Mouse (Mus musculus): ENCODE results near the gene Mdh1b. TPM values are rescaled to one million over a fixed set of nuclear protein-coding genes. Genes with fewer than 3 reads are reported as not detected.

Gene Mdh1b
- polyA plus RNA-seq, 1 experiment from 2014 or later: not detected

- no peaks in the 10 kb centered on the region for H3K36me3 ChIP-seq (ENCODE audit: control insufficient read depth, insufficient read depth, low read length)
- no peak overlapping the region for H3K27ac ChIP-seq (ENCODE audit: low read length)
- H3K4me3 ChIP-seq (ENCODE audit: low read depth, low read length): no peak overlapping the region
- no peaks in the 10 kb centered on the region for H3K27me3 ChIP-seq (ENCODE audit: control insufficient read depth, insufficient read depth, low read length)
- H3K9ac ChIP-seq (replicated peaks; ENCODE audit: low read depth, low read length): no peak overlapping the region
- ATAC-seq (ENCODE audit: insufficient number of reproducible peaks, insufficient read depth, low FRiP score, low read depth): no peak
- no peak overlapping the region for H3K4me2 ChIP-seq (replicated peaks; ENCODE audit: low read depth, low read length)
- no peaks in the 10 kb centered on the region for H3K4me1 ChIP-seq (ENCODE audit: control insufficient read depth, insufficient read depth, low read length)
- H3K9me3 ChIP-seq (ENCODE audit: control insufficient read depth, low read depth, low read length): no peaks in the 10 kb centered on the region
- WGBS: 5% methylated on average over 3 of the region's 3 CpGs
Observed at GRCm38 (mm10) chr1:63668852-63669160, 61.3 kb downstream of the Mdh1b start.

GRCm38 (mm10) chr1:63667949-63668851 lies 61.9 kb downstream of the Mdh1b start:
- no peak overlapping the region for H3K4me2 ChIP-seq (replicated peaks; ENCODE audit: low read depth, low read length)
- H3K9me3 ChIP-seq (ENCODE audit: control insufficient read depth, low read depth, low read length): no peaks in the 10 kb centered on the region
- no peaks in the 10 kb centered on the region for H3K27me3 ChIP-seq (ENCODE audit: control insufficient read depth, insufficient read depth, low read length)
- WGBS: 26% methylated on average over 13 of the region's 13 CpGs
- no peak overlapping the region for H3K9ac ChIP-seq (replicated peaks; ENCODE audit: low read depth, low read length)
- no peak overlapping the region for H3K27ac ChIP-seq (ENCODE audit: low read length)
- H3K36me3 ChIP-seq (ENCODE audit: control insufficient read depth, insufficient read depth, low read length): no peaks in the 10 kb centered on the region
- no peak overlapping the region for H3K4me3 ChIP-seq (ENCODE audit: low read depth, low read length)
- H3K4me1 ChIP-seq (ENCODE audit: control insufficient read depth, insufficient read depth, low read length): no peaks in the 10 kb centered on the region
- ATAC-seq (ENCODE audit: insufficient number of reproducible peaks, insufficient read depth, low FRiP score, low read depth): no peak

GRCm38 (mm10) chr1:63667201-63667948 lies 62.7 kb downstream of the Mdh1b start:
- no peak overlapping the region for H3K4me2 ChIP-seq (replicated peaks; ENCODE audit: low read depth, low read length)
- no peak overlapping the region for H3K4me3 ChIP-seq (ENCODE audit: low read depth, low read length)
- H3K27ac ChIP-seq (ENCODE audit: low read length): no peak overlapping the region
- H3K36me3 ChIP-seq (ENCODE audit: control insufficient read depth, insufficient read depth, low read length): no peaks in the 10 kb centered on the region
- no peak for ATAC-seq (ENCODE audit: insufficient number of reproducible peaks, insufficient read depth, low FRiP score, low read depth)
- H3K9ac ChIP-seq (replicated peaks; ENCODE audit: low read depth, low read length): no peak overlapping the region
- H3K27me3 ChIP-seq (ENCODE audit: control insufficient read depth, insufficient read depth, low read length): no peaks in the 10 kb centered on the region
- 39% methylated on average over 9 of the region's 9 CpGs for WGBS
- H3K9me3 ChIP-seq (ENCODE audit: control insufficient read depth, low read depth, low read length): no peaks in the 10 kb centered on the region
- no peaks in the 10 kb centered on the region for H3K4me1 ChIP-seq (ENCODE audit: control insufficient read depth, insufficient read depth, low read length)

- Histone ChIP-seq H3K4me3 (ENCODE audit: low read depth, low read length) (no peak overlapping the region), H3K4me1 (ENCODE audit: control insufficient read depth, insufficient read depth, low read length) (no peaks in the 10 kb centered on the region), H3K9me3 (ENCODE audit: control insufficient read depth, low read depth, low read length) (no peaks in the 10 kb centered on the region), H3K27me3 (ENCODE audit: control insufficient read depth, insufficient read depth, low read length) (no peaks in the 10 kb centered on the region), H3K36me3 (ENCODE audit: control insufficient read depth, insufficient read depth, low read length) (no peaks in the 10 kb centered on the region), H3K4me2 (replicated peaks; ENCODE audit: low read depth, low read length) (no peak overlapping the region), H3K9ac (replicated peaks; ENCODE audit: low read depth, low read length) (no peak overlapping the region), H3K27ac (ENCODE audit: low read length) (no peak overlapping the region)
- 81% methylated on average over 2 of the region's 2 CpGs for WGBS
- no peak for ATAC-seq (ENCODE audit: insufficient number of reproducible peaks, insufficient read depth, low FRiP score, low read depth)
Observed at GRCm38 (mm10) chr1:63666089-63666488, 64.0 kb downstream of the Mdh1b start.

GRCm38 (mm10) chr1:63659591-63659990 lies 70.5 kb downstream of the Mdh1b start:
- no peak overlapping the region for H3K4me2 ChIP-seq (replicated peaks; ENCODE audit: low read depth, low read length)
- H3K9ac ChIP-seq (replicated peaks; ENCODE audit: low read depth, low read length): no peak overlapping the region
- no peaks in the 10 kb centered on the region for H3K4me1 ChIP-seq (ENCODE audit: control insufficient read depth, insufficient read depth, low read length)
- WGBS: 2% methylated on average over 7 of the region's 7 CpGs
- peak; percentile 65; the same call in 1 of the 2 replicates for ATAC-seq (ENCODE audit: insufficient number of reproducible peaks, insufficient read depth, low FRiP score, low read depth)
- no peaks in the 10 kb centered on the region for H3K27me3 ChIP-seq (ENCODE audit: control insufficient read depth, insufficient read depth, low read length)
- no peak overlapping the region for H3K4me3 ChIP-seq (ENCODE audit: low read depth, low read length)
- no peaks in the 10 kb centered on the region for H3K9me3 ChIP-seq (ENCODE audit: control insufficient read depth, low read depth, low read length)
- no peak overlapping the region for H3K27ac ChIP-seq (ENCODE audit: low read length)
- H3K36me3 ChIP-seq (ENCODE audit: control insufficient read depth, insufficient read depth, low read length): no peaks in the 10 kb centered on the region

- Histone ChIP-seq H3K27ac (ENCODE audit: low read length) (no peak overlapping the region), H3K36me3 (ENCODE audit: control insufficient read depth, insufficient read depth, low read length) (no peaks in the 10 kb centered on the region), H3K4me2 (replicated peaks; ENCODE audit: low read depth, low read length) (no peak overlapping the region), H3K27me3 (ENCODE audit: control insufficient read depth, insufficient read depth, low read length) (no peaks in the 10 kb centered on the region), H3K4me3 (ENCODE audit: low read depth, low read length) (no peak overlapping the region), H3K4me1 (ENCODE audit: control insufficient read depth, insufficient read depth, low read length) (no peaks in the 10 kb centered on the region), H3K9me3 (ENCODE audit: control insufficient read depth, low read depth, low read length) (no peaks in the 10 kb centered on the region), H3K9ac (replicated peaks; ENCODE audit: low read depth, low read length) (no peak overlapping the region)
- 13% methylated on average over 6 of the region's 6 CpGs for WGBS
- no peak for ATAC-seq (ENCODE audit: insufficient number of reproducible peaks, insufficient read depth, low FRiP score, low read depth)
Observed at GRCm38 (mm10) chr1:63658016-63658415, 72.1 kb downstream of the Mdh1b start.

Other genes with a start within 250 kb of the Mdh1b start
- gene Gm39653, start 114.3 kb downstream of the Mdh1b start, polyA plus RNA-seq (2014; fragmentation: Nextera tagmentation; extraction: Ambion mirVana): not detected in 2 replicates
- not detected in 2 replicates for gene Dytn, start 43.4 kb downstream of the Mdh1b start, polyA plus RNA-seq (2014; fragmentation: Nextera tagmentation; extraction: Ambion mirVana)
- 62.3 and 65.6 TPM in 2 replicates for gene Fastkd2, start 296 bp upstream of the Mdh1b start, polyA plus RNA-seq (2014; fragmentation: Nextera tagmentation; extraction: Ambion mirVana)
- gene 4933402D24Rik, start 38.9 kb upstream of the Mdh1b start, polyA plus RNA-seq (2014; fragmentation: Nextera tagmentation; extraction: Ambion mirVana): 0.32 TPM in 1 of 2 replicates, not detected in the other